Mouse (Mus musculus) testis, adult 2 months (tissue): ENCODE measurements at regions not wholly inside any gene's neighbourhood (a gene's known extent, or its start where the extent isn't known, plus 50 kb on each side); places are given as distances from the start of the nearest gene placed in this dataset.

Experiments used
- H3K27ac ChIP-seq: fragments of 200-500 bp; 2 replicates; pipeline ENCODE4 v1.5.1; 2012; ENCODE audit warnings: low read depth, low read length; ENCODE audit not compliant: control insufficient read depth, insufficient read depth
- H3K27me3 ChIP-seq: fragments of 200-500 bp; 2 replicates; pipeline ENCODE4 v1.6.1; 2012; ENCODE audit warnings: mild to moderate bottlenecking, low read length, moderate library complexity; ENCODE audit not compliant: control insufficient read depth, insufficient read depth
- H3K36me3 ChIP-seq: fragments of 200-500 bp; 2 replicates; pipeline ENCODE4 v1.6.1; 2012; ENCODE audit warnings: mild to moderate bottlenecking, low read length; ENCODE audit not compliant: control insufficient read depth, insufficient read depth
- H3K4me1 ChIP-seq: fragments of 200-500 bp; 2 replicates; pipeline ENCODE4 v1.6.1; 2012; ENCODE audit warnings: low read length; ENCODE audit not compliant: control insufficient read depth, insufficient read depth
- H3K4me3 ChIP-seq: fragments of 200-500 bp; 2 replicates; pipeline ENCODE4 v1.5.1; 2012; ENCODE audit warnings: low read depth, mild to moderate bottlenecking, low read length, moderate library complexity, mixed read lengths; ENCODE audit not compliant: control insufficient read depth
- CTCF ChIP-seq: fragments of 200-500 bp; IDR thresholded peaks from 2 replicates; pipeline ENCODE4 v1.5.1; 2012; ENCODE audit warnings: low read depth, mild to moderate bottlenecking, inconsistent platforms, low read length, moderate library complexity; ENCODE audit not compliant: control insufficient read depth, insufficient read depth, insufficient replicate concordance
- POLR2A ChIP-seq: fragments of 200-500 bp; IDR thresholded peaks from 2 replicates; pipeline ENCODE4 v1.6.1; 2012; ENCODE audit warnings: low read depth, mild to moderate bottlenecking, inconsistent platforms, low read length, moderate library complexity; ENCODE audit not compliant: control insufficient read depth

DNA sequence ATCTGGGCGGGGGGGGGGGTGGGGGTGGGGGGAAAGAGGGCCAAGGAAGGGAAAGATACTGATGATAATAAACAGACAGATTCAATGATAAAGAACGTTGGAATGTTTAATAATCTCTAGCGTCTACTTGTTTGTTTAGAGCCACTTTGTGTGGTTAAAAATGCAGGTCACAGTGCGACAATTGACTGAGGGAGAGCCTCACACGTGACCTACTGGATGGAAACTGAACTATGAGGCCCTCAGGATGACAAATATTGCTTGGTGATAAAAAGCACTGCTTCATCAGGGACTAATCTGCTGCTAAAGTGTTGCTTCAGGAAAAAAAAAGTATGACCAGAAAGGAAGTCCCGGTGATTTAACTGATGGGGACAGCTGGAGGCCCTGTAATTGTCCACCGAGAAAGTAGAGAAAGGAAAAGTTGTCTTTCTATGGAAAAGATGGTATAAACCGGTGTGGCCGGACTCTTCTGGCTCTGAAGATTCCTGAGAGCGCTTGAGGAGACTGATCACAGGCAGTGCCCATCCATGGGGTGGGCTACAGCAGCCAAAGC is 269.3 kb downstream of the Foxo1 start:
- Histone ChIP-seq H3K36me3 (no peaks in the 10 kb centered on the region), H3K4me1 (no peaks in the 10 kb centered on the region), H3K27ac (no peak overlapping the region), H3K4me3 (no peak overlapping the region), H3K27me3 (no peaks in the 10 kb centered on the region)
- TF ChIP-seq POLR2A: no peak
- no peak for TF ChIP-seq CTCF

DNA sequence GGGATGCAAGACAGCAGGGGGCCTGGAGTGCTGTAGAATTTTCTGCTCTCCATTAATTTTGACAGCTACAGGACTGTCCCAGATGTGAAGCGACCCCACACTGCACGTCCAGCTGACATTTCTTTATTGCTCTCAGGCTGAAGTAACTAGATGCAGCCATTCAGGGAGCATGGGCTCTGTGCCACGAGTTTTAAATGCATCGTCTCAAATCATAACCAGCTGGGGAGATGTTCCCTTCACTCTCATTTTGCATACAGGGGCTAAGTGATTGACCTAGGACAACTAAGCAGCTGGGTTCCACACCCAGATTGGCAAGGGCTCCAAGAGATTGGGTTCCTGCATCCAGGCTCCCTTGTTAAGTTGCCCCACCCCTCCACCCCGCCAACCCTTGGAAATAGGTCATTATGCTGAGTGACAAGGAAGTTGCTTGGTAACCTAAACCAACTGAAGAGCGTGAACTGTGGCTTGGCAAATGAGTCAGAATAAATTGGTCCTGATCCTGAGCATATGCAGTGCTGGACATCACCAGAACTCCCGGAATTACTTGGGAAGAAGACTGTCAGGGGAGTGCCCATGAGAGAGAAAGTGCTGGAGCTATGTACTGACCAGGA is 267.4 kb downstream of the Foxo1 start:
- Histone ChIP-seq H3K4me3 (no peak overlapping the region), H3K27me3 (no peaks in the 10 kb centered on the region), H3K4me1 (no peaks in the 10 kb centered on the region), H3K27ac (no peak overlapping the region), H3K36me3 (no peaks in the 10 kb centered on the region)
- TF ChIP-seq CTCF (no peak), POLR2A (no peak)

DNA sequence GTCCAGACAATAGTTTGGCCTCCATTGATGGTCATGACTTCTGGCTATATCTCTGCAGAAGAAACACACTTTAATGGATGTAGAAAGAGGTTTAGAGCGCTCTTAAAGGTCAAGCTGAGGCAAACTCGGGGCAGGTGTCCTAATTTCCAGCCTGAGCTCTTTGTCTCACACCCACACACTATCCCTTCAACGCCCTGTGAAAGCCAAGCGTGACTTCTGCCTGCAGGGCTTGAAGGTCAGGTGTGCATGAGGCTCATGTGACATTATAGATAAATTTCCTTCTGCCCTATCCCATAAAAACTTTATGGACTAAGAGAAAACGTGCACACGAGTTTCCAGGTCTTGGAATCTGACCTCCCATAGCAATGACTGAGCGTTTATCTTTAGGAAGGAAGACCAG is 266.0 kb downstream of the Foxo1 start:
- Histone ChIP-seq H3K4me3 (no peak overlapping the region), H3K27me3 (no peaks in the 10 kb centered on the region), H3K36me3 (no peaks in the 10 kb centered on the region), H3K4me1 (no peaks in the 10 kb centered on the region), H3K27ac (no peak overlapping the region)
- no peak for TF ChIP-seq CTCF
- TF ChIP-seq POLR2A: no peak

DNA sequence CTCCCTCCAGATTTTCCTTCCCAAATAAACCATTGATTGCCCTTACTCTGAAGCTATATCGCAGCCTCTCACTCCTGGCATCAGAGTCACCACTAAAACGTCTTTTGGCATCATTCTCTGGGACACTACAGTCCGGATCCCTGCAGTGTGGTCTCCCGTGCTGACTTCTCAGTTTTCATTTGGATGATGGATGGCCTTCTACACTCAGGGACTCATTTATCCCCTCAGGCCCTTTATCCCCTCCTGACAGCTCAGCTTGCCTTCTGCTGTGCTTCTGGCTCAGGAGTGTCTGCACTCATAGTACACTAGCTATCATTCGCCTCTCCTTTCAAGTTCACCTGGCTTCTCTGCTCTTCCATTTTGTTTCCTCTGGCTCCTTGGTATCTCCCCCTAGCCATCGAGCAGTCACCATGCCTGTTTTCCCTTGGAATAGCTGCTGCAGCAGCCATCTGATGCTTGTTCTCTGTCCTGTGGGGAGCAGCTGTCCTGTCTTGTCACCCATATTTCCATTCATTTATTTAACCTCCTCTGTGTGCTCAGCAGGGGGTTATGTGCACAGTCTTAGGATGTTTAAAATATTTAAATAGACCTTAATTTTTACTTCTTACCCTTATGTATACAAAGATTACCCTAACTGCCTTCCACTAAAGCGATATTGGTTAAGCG is 263.7 kb downstream of the Foxo1 start:
- TF ChIP-seq CTCF (no peak), POLR2A (no peak)
- H3K27ac ChIP-seq: no peak overlapping the region
- H3K4me3 ChIP-seq: no peak overlapping the region
- no peaks in the 10 kb centered on the region for H3K27me3 ChIP-seq
- no peaks in the 10 kb centered on the region for H3K4me1 ChIP-seq
- H3K36me3 ChIP-seq: no peaks in the 10 kb centered on the region

DNA sequence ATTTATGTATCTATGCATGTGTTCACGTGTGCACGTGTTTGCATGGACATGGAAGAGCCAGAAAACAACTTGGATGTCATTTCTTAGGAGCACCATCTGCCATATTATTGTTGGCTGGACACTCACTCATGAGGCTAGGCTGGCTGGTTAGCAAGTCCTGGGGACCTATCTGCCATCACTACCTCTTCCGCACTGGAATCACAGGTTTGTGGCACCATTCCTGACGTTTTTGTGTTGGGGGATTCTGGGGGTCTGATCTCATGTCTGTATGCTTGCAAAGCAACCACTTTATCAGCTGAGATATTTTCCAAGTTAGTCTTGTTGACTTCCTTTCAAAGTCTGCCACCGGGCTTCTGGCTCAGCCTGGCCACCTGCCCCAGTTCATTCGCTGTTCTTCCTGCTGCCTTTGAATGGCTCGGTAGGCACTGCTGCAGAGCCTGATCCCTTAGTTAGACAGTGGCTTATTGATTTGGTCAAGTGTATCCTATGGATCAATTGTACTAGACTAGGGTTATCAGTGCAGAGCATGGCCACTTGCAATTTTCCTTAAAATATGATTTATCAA is 262.4 kb downstream of the Foxo1 start:
- H3K36me3 ChIP-seq: no peaks in the 10 kb centered on the region
- H3K27me3 ChIP-seq: no peaks in the 10 kb centered on the region
- TF ChIP-seq CTCF (no peak), POLR2A (no peak)
- no peak overlapping the region for H3K27ac ChIP-seq
- H3K4me3 ChIP-seq: no peak overlapping the region
- H3K4me1 ChIP-seq: no peaks in the 10 kb centered on the region

DNA sequence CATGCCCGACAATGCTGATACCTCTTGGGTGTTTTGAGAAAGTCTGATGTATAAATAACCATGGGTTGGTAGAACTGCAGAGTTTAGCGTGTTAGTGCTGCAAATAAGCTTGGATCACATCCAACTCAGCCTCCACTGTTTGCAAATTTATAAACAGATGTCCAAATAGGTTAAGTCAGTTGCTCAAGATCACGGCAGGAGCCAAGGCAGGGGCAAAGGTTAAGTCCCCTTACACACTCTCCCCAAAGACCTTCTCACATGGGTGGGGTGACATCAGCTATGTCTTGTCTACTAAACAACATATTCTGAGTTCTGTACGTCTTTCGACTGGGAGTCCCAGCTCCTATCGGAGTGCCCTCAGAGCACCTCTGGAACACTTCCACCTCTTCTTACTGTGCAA is 261.0 kb downstream of the Foxo1 start:
- Histone ChIP-seq H3K4me1 (no peaks in the 10 kb centered on the region), H3K27me3 (no peaks in the 10 kb centered on the region), H3K4me3 (no peak overlapping the region), H3K36me3 (no peaks in the 10 kb centered on the region), H3K27ac (no peak overlapping the region)
- TF ChIP-seq CTCF (no peak), POLR2A (no peak)

DNA sequence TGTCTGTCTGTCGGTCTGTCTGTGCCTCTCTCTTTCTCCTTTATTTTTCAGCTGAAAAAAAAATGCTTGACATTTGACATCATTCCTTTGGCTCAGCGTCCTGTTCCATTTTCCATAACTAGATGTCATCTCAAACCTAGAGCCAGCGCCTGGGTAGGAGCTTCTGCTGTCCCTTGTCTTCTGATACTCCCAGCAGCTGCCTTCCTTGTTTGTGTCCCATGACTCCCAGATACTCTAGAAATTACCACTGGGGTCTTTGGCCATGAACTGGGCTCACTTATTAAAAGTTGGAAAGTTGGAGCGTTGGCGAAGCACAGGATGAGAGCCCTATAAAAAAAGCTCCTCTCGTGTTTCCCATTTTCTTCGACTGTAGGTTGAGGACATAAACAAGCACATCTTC is 260.4 kb downstream of the Foxo1 start:
- H3K4me3 ChIP-seq: no peak overlapping the region
- H3K4me1 ChIP-seq: no peaks in the 10 kb centered on the region
- H3K27ac ChIP-seq: no peak overlapping the region
- no peaks in the 10 kb centered on the region for H3K36me3 ChIP-seq
- H3K27me3 ChIP-seq: no peaks in the 10 kb centered on the region
- TF ChIP-seq POLR2A (no peak), CTCF (no peak)

DNA sequence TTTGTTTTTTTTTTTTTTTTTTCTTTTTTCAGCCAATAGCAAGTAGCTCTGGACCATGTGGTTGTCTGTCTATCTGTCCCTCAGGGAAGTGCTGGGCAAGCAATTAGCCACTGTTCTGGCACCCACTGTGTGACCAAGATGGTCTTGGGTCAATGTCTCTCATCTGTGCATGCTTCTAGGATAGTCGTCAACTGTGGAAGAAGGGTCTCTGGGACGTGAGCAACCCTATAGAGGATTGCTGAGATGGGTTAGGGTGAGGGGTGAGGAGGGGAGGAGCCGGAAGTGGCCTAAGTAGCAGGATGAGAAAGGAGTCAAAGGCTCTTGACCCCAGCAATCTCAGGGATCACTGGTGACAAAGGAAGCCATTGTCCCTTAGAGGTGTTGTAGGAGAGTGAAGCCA is 259.6 kb downstream of the Foxo1 start:
- no peak overlapping the region for H3K4me3 ChIP-seq
- H3K27me3 ChIP-seq: no peaks in the 10 kb centered on the region
- no peaks in the 10 kb centered on the region for H3K4me1 ChIP-seq
- H3K36me3 ChIP-seq: no peaks in the 10 kb centered on the region
- no peak for TF ChIP-seq CTCF
- no peak for TF ChIP-seq POLR2A
- no peak overlapping the region for H3K27ac ChIP-seq
